Mouse (Mus musculus): ENCODE results near the gene Jsrp1. TPM values are rescaled to one million over a fixed set of nuclear protein-coding genes. Genes with fewer than 3 reads are reported as not detected.

The Jsrp1 gene
- total RNA-seq, 2 experiments from 2014 or later = 345 to 379 TPM

- no peak for DNase-seq
- intact Hi-C loops (cut with DNase I; ENCODE audit: low total_unique reads) = no loop called here
Measured at GRCm38 (mm10) chr10:80775731-80776130, 37.6 kb downstream of the Jsrp1 start.

- DNase-seq = no peak
- intact Hi-C loops (cut with DNase I; ENCODE audit: low total_unique reads) = no loop called here
Measured at GRCm38 (mm10) chr10:80774981-80775380, 38.3 kb downstream of the Jsrp1 start.

DNA sequence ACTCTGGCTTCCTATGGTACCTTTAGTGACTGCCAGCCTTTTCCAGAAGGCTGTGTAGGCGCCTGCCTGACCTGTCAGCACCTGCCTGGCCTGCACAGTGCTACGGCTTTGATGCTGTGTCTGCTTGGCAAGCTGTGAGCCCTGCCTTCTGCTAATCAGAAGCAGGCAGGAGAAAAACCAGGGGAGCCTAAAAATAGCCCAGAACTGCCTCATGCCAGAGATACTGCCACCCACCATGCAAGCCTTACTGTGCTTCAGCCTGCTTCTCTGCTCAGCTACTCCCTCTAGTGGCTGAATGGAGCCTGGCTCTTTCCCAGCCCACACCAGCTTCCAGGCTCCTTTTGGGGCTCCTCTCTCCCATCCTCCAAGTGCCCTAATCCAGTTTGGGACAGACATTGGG is 38.7 kb downstream of the Jsrp1 start:
- DNase-seq = peak; percentile 77
- intact Hi-C loops (cut with DNase I; ENCODE audit: low total_unique reads) = no loop called here

- intact Hi-C loops (cut with DNase I; ENCODE audit: low total_unique reads) = no loop called here
- DNase-seq = no peak
Measured at GRCm38 (mm10) chr10:80773816-80774215, 39.5 kb downstream of the Jsrp1 start.

DNA sequence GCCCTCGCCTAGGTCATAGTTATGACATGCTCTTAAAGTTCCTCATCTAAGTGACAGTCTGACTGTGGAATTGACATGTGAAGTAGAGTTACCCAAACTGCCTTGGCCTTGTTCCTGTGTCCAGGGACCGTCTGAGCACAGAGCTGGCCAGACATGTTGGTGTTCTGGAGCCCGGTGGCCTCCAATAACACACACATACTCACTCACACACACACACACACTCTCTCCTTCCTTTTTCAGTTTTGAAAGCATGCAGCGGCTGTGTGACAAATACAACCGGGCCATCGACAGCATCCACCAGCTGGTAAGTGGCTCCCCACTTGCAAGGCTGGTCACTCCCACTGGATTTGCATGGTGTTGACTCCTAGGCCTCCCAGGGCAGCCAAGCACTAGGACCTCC is 44.9 kb downstream of the Jsrp1 start:
- intact Hi-C loops (cut with DNase I; ENCODE audit: low total_unique reads) = no loop called here
- no peak for DNase-seq

DNA sequence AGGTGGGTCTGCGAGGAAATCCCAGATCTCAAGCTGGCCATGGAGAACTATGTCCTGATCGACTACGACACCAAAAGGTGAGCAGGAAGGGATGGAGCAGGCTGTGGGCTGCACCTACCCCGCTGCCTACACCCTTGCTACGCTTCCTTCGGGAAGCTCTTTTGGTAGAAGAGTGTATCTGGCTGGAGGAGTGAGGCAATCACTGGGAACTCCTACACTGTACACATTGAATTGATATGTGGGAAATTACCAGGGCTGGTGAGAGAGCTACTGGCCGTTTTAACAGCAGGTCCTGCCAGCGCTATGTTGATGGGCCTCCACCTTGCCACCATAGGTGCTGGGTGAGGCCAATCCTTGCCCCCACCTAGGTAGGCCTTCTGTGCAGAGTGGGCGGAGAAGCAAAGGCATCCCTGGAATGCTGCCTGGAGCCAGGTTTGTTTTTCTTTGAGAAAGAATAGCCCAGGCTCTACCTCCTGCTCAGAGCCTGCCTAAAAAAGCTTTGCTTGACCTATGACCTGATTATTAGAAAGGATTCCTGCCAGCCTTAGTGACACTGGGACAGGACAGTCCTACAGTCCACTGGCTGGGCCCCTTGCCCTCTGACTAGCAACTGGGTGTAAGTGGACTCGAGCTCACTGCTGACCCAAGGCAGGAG is 47.0 kb downstream of the Jsrp1 start:
- no peak for DNase-seq
- intact Hi-C loops (cut with DNase I; ENCODE audit: low total_unique reads) = no loop called here

DNA sequence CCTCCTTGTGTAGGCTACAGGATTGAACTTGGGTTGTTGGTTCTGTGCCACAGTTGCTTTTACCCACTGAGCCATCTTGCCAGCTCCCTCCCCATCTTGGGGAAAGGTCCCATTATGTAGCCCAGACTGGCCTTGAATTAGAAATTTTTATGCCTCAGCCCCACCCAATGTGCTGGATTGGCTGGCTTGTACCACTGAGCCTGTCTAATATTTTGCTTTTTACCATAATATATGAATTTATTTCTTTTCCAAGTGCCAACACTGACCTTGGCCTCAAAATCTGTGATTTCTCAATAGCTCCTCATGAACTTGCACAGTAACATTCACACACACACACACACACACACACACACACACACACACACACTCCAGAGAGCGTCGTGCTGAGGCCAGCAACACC is 47.6 kb downstream of the Jsrp1 start:
- intact Hi-C loops (cut with DNase I; ENCODE audit: low total_unique reads) = no loop called here
- DNase-seq = no peak

DNA sequence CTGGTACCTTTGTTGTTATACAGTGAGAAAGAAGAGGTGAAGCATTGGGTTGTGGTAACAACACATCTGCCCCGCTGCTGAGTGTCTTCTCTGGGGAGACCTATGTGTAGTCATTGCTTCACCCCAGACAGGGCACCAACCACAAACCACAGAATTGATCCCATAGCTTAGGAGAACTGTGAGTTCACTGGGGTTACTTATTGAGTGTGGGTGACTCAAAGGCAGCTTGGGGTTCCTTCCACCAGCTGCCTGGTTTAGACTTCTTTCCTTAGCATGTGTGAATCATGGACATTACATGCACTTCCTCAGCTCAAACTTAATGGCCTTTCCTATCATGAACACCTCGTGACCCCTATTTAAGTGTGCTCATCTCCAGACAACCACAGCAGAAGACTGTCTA is 49.8 kb downstream of the Jsrp1 start:
- DNase-seq = no peak
- intact Hi-C loops (cut with DNase I; ENCODE audit: low total_unique reads) = no loop called here

DNA sequence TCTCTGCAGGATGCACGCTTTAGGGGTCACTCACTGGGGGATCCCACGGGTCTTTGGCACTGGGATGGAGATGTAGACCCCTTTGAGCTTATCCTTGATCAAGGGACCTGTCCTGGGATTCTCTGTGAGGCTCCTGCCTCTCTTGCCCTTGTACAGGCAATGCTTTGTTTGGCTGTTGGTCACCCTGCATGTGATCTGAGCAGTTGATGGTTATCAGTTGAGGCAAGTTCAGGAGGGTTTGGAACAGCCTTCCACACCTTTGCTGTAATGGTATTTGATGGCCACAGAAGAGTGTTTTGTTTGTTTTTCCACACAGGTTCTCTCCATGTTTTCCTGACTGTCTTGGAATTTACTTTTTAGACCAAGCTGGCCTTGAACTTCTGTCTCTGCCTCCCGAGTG is 51.5 kb downstream of the Jsrp1 start:
- intact Hi-C loops (cut with DNase I; ENCODE audit: low total_unique reads) = no loop called here
- DNase-seq = no peak

- intact Hi-C loops (cut with DNase I; ENCODE audit: low total_unique reads) = no loop called here
- DNase-seq = no peak
Measured at GRCm38 (mm10) chr10:80760596-80761524, 52.4 kb downstream of the Jsrp1 start.

- intact Hi-C loops (cut with DNase I; ENCODE audit: low total_unique reads) = no loop called here
- no peak for DNase-seq
Measured at GRCm38 (mm10) chr10:80758651-80759050, 54.6 kb downstream of the Jsrp1 start.

Small RNA genes lying within 50 kb of the gene (microRNA-seq; reads per million reads assigned to microRNA genes)
- gene Mir1982 = 1.5 to 4.1 reads per million in 2 experiments

Other genes with a start within 250 kb of the Jsrp1 start
- gene Klf16, start 236.2 kb downstream of the Jsrp1 start, total RNA-seq (2021) = 1 to 10 TPM; 2.1 to 2.7 TPM
- gene Abhd17a, start 223.2 kb downstream of the Jsrp1 start, total RNA-seq (2021) = 10 to 100 TPM; 55.8 to 57.1 TPM
- 10 to 100 TPM; 18.3 to 22.0 TPM for gene Scamp4, start 210.6 kb downstream of the Jsrp1 start, total RNA-seq (2021)
- gene Adat3, start 210.6 kb downstream of the Jsrp1 start, total RNA-seq (2021) = 1 to 10 TPM; 1.2 to 1.5 TPM
- gene Gm49322, start 207.5 kb downstream of the Jsrp1 start, total RNA-seq (2021) = under 1 TPM; 0.18 to 0.27 TPM
- 100 to 1,000 TPM in 1 of 2 experiments, 10 to 100 TPM in 1; 94.3 to 105 TPM for gene Csnk1g2, start 190.7 kb downstream of the Jsrp1 start, total RNA-seq (2021)
- gene Btbd2, start 156.4 kb downstream of the Jsrp1 start, total RNA-seq (2021) = 10 to 100 TPM; 30.1 to 34.4 TPM
- 100 to 1,000 TPM; 167 to 186 TPM for gene Mknk2, start 135.4 kb downstream of the Jsrp1 start, total RNA-seq (2021)
- gene Mob3a, start 111.5 kb downstream of the Jsrp1 start, total RNA-seq (2021) = 1 to 10 TPM; 5.5 to 7.4 TPM
- 1 to 10 TPM; 3.2 to 3.5 TPM for gene Izumo4, start 111.3 kb downstream of the Jsrp1 start, total RNA-seq (2021)
- gene Ap3d1, start 71.2 kb downstream of the Jsrp1 start, total RNA-seq (2021) = 10 to 100 TPM; 23.7 to 25.2 TPM
- 10 to 100 TPM; 25.5 to 26.1 TPM for gene Dot1l, start 58.3 kb downstream of the Jsrp1 start, total RNA-seq (2021)
- 10 to 100 TPM; 23.6 to 30.0 TPM for gene Sf3a2, start 15.3 kb downstream of the Jsrp1 start, total RNA-seq (2021)
- gene Plekhj1, start 14.9 kb downstream of the Jsrp1 start, total RNA-seq (2021) = 10 to 100 TPM; 21.4 to 23.1 TPM
- gene Amh, start 8.3 kb downstream of the Jsrp1 start, total RNA-seq (2021) = under 1 TPM in 1 of 2 experiments, not detected in 1; 0.25 TPM
- 100 to 1,000 TPM; 787 to 812 TPM for gene Oaz1, start 13.2 kb upstream of the Jsrp1 start, total RNA-seq (2021)
- gene Lingo3, start 30.5 kb upstream of the Jsrp1 start, total RNA-seq (2021) = 10 to 100 TPM; 11.3 to 24.5 TPM
- 10 to 100 TPM; 24.5 to 27.7 TPM for gene Lsm7, start 41.7 kb upstream of the Jsrp1 start, total RNA-seq (2021)
- 10 to 100 TPM; 24.0 to 28.1 TPM for gene Sppl2b, start 41.8 kb upstream of the Jsrp1 start, total RNA-seq (2021)
- gene Tmprss9, start 58.4 kb upstream of the Jsrp1 start, total RNA-seq (2021) = under 1 TPM in 1 of 2 experiments, not detected in 1; 0.06 TPM
- gene Timm13, start 87.5 kb upstream of the Jsrp1 start, total RNA-seq (2021) = 100 to 1,000 TPM; 114 to 125 TPM
- gene Lmnb2, start 104.7 kb upstream of the Jsrp1 start, total RNA-seq (2021) = 10 to 100 TPM in 1 of 2 experiments, 1 to 10 TPM in 1; 9.4 to 14.3 TPM
- gene Gadd45b, start 116.6 kb upstream of the Jsrp1 start, total RNA-seq (2021) = 10 to 100 TPM; 21.5 to 28.7 TPM
- 1 to 10 TPM in 1 of 2 experiments, under 1 TPM in 1; 0.44 to 1.1 TPM for gene Gng7, start 201.4 kb upstream of the Jsrp1 start, total RNA-seq (2021)
- gene Diras1, start 212.2 kb upstream of the Jsrp1 start, total RNA-seq (2021) = under 1 TPM; 0.24 to 0.72 TPM
- 10 to 100 TPM; 11.3 to 11.9 TPM for gene Slc39a3, start 223.9 kb upstream of the Jsrp1 start, total RNA-seq (2021)
- gene Sgta, start 246.7 kb upstream of the Jsrp1 start, total RNA-seq (2021) = 10 to 100 TPM; 78.6 to 79.9 TPM